Mouse (Mus musculus): ENCODE data around the gene Polr1d.
A peak's percentile ranks its signal among the peaks of the same experiment; 100 is the strongest.

Polr1d gene

GRCm38 (mm10) chr5:147090256-147090963 is 13.6 kb downstream of the Polr1d start:
- DNase-seq = peak; percentile 37

DNA sequence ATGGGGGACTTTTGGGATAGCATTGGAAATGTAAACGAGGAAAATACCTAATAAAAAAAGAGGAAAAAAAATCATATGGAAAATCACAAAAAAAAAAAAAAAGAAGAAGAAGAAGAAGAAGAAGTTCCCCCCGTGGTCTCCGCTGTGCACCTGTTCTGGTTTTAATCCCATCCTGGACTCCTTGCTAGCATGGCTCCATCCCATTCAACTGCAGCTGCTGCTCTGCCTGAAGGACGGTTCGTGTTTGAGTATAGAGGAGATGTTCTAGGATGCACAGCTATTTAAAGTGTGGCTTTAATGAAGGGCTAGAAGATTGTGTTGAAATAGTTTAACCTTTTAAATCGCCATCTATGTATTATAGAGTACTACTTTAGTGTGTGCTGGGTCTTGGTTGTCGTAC is 15.6 kb downstream of the Polr1d start:
- no peak for DNase-seq

- no peak for DNase-seq
Measured at GRCm38 (mm10) chr5:147094296-147094695, 17.4 kb downstream of the Polr1d start.

DNA sequence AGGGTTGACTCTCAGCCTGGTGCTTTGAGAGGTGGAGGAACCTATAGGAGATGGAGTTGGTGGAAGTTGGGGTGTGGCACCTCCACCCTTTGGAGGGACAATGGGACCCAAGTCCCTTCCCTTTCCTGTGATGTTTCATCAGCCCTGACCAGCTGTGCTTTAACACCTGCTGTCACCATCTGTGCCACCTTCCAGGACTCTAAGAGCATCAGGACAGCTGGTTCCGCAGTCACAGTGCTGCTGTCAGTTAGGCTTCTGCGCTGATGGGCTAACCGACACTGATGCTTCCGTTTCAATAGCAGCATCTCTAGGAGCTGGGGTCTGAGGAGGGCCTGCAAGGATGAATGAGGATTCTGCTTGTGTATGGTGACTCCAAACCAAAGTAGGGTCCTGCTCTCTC is 19.7 kb downstream of the Polr1d start:
- DNase-seq = no peak

DNA sequence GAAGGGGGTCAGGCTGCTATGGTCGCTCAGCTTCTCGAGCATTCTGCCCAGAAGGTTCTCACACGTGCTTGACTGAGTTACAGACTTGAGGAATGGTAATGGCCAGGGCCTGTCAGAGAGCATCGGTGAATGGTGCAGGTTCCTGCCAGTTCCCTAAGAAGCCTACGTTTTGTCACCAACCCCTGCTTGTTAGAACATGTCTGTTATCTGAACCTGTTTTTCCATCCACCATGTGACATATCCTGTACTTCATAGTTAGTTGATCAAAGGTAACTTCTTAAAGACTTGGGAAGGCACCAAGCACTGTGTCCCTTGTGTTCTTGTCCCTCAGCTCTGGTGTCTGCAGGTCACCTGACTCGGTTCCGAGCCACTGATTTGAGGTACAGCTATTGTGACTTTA is 21.8 kb downstream of the Polr1d start:
- DNase-seq = no peak

DNA sequence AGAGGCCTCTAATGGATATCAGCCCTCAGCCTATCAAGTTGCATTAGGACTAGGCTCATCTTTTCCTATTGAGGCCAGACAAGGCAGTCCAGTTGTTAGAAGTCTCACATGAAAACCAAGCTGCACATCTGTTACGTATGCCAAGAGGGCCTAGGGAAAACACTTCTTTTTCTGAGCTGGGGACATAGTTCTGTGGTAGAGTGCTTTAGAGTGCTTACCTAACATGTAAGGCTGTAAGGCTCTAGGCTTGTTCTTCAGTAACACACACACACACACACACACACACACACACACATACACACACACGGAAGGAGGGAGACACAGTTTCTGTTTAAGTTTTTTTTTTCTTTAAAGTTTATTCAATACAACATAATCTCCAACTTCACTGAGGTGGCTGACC is 23.3 kb downstream of the Polr1d start:
- no peak for DNase-seq

DNA sequence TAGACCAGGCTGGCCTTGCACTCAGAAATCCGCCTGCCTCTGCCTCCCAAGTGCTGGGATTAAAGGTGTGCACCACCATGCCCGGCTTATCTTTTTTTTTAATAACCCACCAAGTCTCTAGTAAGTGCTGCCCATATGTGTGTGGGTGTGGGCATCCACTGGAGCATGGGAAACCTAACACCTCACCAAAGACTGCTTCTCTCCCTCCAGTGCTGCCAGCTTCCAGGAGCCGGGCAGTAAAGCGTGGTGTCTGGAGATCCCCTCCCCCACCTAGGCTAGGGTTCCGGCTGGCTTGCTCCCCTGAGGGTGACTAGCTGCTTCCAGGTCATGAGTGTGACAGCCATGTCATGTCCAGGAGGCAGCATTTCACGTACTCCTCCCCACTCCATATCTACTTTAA is 25.4 kb downstream of the Polr1d start:
- no peak for DNase-seq

- no peak for DNase-seq
Measured at GRCm38 (mm10) chr5:147107276-147107675, 30.4 kb downstream of the Polr1d start.

- no peak for DNase-seq
Measured at GRCm38 (mm10) chr5:147108861-147109591, 32.2 kb downstream of the Polr1d start.

- DNase-seq = no peak
Measured at GRCm38 (mm10) chr5:147114738-147115137, 37.9 kb downstream of the Polr1d start.

DNA sequence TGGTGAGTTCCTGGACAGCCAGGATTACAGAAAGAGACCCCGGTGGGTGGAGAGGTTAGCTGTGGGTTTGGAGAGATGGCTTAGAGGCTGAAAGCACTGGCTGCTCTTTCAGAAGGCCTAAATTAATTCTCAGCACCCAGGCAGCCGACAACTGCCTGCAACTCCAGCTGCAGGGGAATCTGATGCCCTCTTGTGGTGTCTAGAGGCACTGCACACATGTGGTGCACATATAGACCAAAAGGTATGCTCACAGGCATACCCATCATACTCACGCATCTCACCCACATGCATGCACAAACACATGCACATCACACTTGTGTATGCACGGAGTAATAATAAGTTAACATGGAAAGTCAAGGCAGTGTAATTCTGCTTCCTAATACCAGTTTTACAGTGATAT is 38.8 kb downstream of the Polr1d start:
- DNase-seq = no peak

DNA sequence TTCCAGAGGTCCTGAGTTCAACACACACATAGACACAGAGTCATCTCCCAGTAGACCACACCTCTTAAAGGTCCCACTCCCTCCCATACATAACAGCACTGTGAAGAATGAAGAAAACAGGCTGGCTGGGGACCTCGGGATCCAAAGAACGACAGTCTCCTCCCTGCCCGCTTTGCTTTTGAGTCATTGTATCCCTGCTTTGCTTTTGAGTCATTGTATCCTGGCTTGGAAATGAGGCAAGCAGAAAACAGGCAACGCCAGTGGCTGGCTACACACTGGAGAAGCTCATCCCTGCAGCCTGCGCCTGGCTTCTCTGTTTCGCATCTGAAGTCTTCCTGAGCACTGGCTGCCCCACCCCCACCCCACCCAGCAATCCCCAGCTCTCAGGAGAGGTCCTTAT is 40.2 kb downstream of the Polr1d start:
- DNase-seq = no peak

GRCm38 (mm10) chr5:147121146-147121545 is 44.3 kb downstream of the Polr1d start:
- DNase-seq = no peak

DNA sequence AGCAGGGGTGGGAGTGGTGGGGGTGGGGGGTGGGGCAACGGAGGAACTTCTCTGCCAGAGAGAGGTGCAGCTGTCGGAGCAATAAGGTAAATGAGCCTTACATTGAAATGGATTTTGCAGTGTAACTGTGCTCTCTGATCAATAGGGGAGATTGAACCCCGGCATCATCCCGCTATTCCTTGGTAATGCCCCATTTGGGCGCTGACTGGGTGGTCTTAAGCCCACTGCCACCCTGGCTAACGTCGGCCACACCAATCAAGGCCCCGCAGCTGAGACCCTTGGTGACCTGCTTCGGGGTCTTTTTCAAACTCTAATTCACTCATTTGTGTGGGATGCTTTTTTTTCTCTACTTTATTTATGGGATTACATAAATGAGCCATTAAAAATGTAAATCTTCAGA is 47.9 kb downstream of the Polr1d start:
- DNase-seq = no peak

DNA sequence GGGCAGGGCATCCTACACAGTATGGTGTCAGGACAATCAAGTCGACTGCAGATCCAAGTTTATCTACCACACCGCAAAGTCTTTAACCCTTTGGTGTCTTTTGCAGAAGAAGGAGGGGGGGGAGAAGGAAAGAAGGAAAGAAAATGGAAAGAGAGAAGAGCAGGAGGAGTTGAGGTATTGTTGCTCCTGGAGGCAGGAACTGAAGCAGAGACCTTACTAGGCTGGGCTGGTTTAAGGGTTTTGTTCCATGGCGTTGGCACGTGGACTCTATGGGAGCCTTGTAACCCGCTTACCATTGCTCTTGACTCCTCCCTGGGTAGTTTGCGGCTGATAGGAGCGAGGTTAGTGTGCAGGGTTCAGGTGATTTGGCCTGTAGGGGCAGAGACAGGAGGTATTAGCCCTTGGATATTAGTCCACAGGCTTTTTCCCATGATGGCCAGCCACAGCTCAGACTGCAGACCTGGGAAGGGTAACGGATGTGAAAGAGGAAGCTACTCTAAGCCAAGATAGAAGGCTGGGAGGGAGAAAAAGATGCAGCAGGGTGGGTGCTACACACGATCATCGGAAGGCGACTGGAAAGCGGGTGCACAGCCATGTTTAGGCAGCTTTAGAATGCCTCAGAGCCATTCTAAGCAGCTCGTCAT is 48.8 kb downstream of the Polr1d start:
- no peak for DNase-seq

DNA sequence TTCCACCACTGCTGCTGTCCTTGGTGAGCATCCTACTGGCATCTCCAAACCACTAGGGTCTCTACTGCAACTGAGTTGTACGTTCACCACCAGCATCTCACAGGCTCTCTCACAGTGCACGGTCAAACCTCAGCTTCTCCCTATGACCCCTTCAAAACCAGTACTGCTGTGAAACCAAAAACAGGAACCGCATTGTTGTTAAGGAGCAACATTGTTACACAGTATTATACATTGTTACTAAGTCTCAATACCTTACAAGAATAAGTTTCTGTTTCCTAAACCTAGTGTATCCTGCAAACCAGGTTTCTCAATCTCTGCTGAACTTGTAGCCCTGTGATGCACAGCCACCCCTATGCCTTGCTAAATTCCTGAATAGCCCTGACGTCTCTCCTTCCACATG is 51.0 kb downstream of the Polr1d start:
- no peak for DNase-seq

GRCm38 (mm10) chr5:147129484-147129883 is 52.6 kb downstream of the Polr1d start:
- DNase-seq = no peak

GRCm38 (mm10) chr5:147131912-147132311 is 55.1 kb downstream of the Polr1d start:
- no peak for DNase-seq

GRCm38 (mm10) chr5:147133662-147134061 is 56.8 kb downstream of the Polr1d start:
- no peak for DNase-seq

GRCm38 (mm10) chr5:147134341-147135088 is 57.7 kb downstream of the Polr1d start:
- DNase-seq = no peak

- DNase-seq = no peak
Measured at GRCm38 (mm10) chr5:147135089-147135446, 58.2 kb downstream of the Polr1d start.

- DNase-seq = no peak
Measured at GRCm38 (mm10) chr5:147135994-147136393, 59.1 kb downstream of the Polr1d start.

DNA sequence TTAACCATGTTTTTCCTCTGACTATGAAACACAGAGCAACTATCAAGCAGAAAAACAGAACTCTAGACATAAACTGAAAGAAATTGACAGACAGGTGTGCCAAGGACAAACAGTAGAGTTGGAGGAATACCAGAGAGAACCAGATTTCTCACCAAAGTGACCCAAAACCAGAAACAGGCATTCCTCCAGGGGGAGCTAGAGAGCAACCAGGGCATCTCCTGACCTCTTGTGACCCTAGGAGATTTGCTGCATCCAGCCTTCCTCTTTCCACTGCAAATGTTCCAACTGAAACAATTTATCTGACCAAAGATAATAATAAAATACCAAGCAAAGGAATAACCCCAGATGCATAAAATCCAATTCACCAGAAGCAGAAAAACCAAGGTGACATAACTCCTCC is 70.5 kb downstream of the Polr1d start:
- no peak for DNase-seq
